27 mouse cellular contexts compared by ENCODE assay signal in genomic region chr16:74714950-74715349, GRCm38 (mm10).
DNase-seq lines count a peak whose midpoint lies in the region; ATAC-seq lines count a peak whose summit lies in the region.
"Had no signal": no experiment of that assay in that cellular context is flagged by ENCODE, and none has a peak within 500 bp of the region (broad histone marks: within the 10 kb centered on the region; RNA-seq: fewer than 3 reads in every experiment).

No protein-coding gene starts in this region.

- no peak overlapping the region for H3K4me3 ChIP-seq in kidney, embryonic 14.5 days (ENCODE audit: low read length)
- no peak overlapping the region for H3K4me3 ChIP-seq in intestine, embryonic 16.5 days (ENCODE audit: low read length)
- H3K4me3 ChIP-seq: embryonic facial prominence, embryonic 10.5 days; embryonic facial prominence, embryonic 13.5 days; erythroblast, embryonic 14.5 days; forebrain, embryonic 12.5 days; forebrain, embryonic 15.5 days; heart, embryonic 12.5 days; heart, embryonic 15.5 days; hindbrain, embryonic 10.5 days; hindbrain, embryonic 13.5 days had no signal

- no peak for ATAC-seq in kidney, embryonic 14.5 days (ENCODE audit: low FRiP score, low TSS enrichment)
- ATAC-seq in intestine, embryonic 16.5 days = peak; percentile 51; the same call in 1 of the 2 replicates
- ATAC-seq: CD4-positive, CD25-positive, alpha-beta regulatory T cell, adult 4 months; forebrain, embryonic 15.5 days had no signal

- no peaks in the 10 kb centered on the region for H3K4me1 ChIP-seq in kidney, embryonic 14.5 days (ENCODE audit: control insufficient read depth, insufficient read depth, low read length)
- H3K4me1 ChIP-seq in intestine, embryonic 16.5 days (ENCODE audit: control insufficient read depth, insufficient read depth, low read length) = no peaks in the 10 kb centered on the region
- H3K4me1 ChIP-seq: forebrain, embryonic 12.5 days; forebrain, embryonic 15.5 days; heart, embryonic 12.5 days; hindbrain, embryonic 10.5 days; hindbrain, embryonic 13.5 days had no signal

- no peak overlapping the region for H3K9ac ChIP-seq in kidney, embryonic 14.5 days (ENCODE audit: low read depth, low read length)
- H3K9ac ChIP-seq in intestine, embryonic 16.5 days (ENCODE audit: low read depth, low read length) = no peak overlapping the region
- H3K9ac ChIP-seq: embryonic facial prominence, embryonic 13.5 days; forebrain, embryonic 12.5 days; forebrain, embryonic 15.5 days; heart, embryonic 12.5 days; heart, embryonic 15.5 days; hindbrain, embryonic 13.5 days had no signal

- WGBS in kidney, embryonic 14.5 days = 12% methylated on average over 1 of the region's 1 CpGs
- 20% methylated on average over 1 of the region's 1 CpGs for WGBS in intestine, embryonic 16.5 days

- no peaks in the 10 kb centered on the region for H3K27me3 ChIP-seq in kidney, embryonic 14.5 days (ENCODE audit: control insufficient read depth, insufficient read depth, low read length)
- H3K27me3 ChIP-seq in intestine, embryonic 16.5 days (replicated peaks; ENCODE audit: control insufficient read depth, insufficient read depth, low read length) = no peaks in the 10 kb centered on the region
- H3K27me3 ChIP-seq: embryonic facial prominence, embryonic 13.5 days; forebrain, embryonic 12.5 days; forebrain, embryonic 15.5 days; heart, embryonic 12.5 days; heart, embryonic 15.5 days; hindbrain, embryonic 13.5 days had no signal

- H3K4me2 ChIP-seq in kidney, embryonic 14.5 days (replicated peaks; ENCODE audit: low read depth, low read length) = no peak overlapping the region
- H3K4me2 ChIP-seq in intestine, embryonic 16.5 days (ENCODE audit: low read depth, low read length) = no peak overlapping the region
- H3K4me2 ChIP-seq: embryonic facial prominence, embryonic 13.5 days; forebrain, embryonic 12.5 days; forebrain, embryonic 15.5 days; heart, embryonic 12.5 days; heart, embryonic 15.5 days; hindbrain, embryonic 13.5 days had no signal

- DNase-seq in kidney, adult 8-10 months = peak; percentile 22 to 54
- DNase-seq in kidney, adult 11 months = no peak
- DNase-seq in kidney, postnatal 36 days = peak; percentile 13 to 60
- peak; percentile 14 for DNase-seq in mesoderm, embryonic 11.5 days (ENCODE audit: low read depth, low spot score)
- DNase-seq in lung, postnatal 4 days = no peak
- DNase-seq: adrenal gland, adult 2 months; adrenal gland, postnatal 14 days; cerebellum, adult 11 months; cerebellum, adult 2 months; cerebellum, adult 9-11 months; cerebellum, postnatal 25 days; gastrocnemius, postnatal 25 days; heart, adult 18-20 months; heart, postnatal 10 days; heart, postnatal 36 days had no signal

- no peaks in the 10 kb centered on the region for H3K36me3 ChIP-seq in kidney, embryonic 14.5 days (ENCODE audit: control insufficient read depth, insufficient read depth, low read length)
- no peaks in the 10 kb centered on the region for H3K36me3 ChIP-seq in intestine, embryonic 16.5 days (ENCODE audit: control insufficient read depth, insufficient read depth, low read length)
- H3K36me3 ChIP-seq: embryonic facial prominence, embryonic 10.5 days; embryonic facial prominence, embryonic 13.5 days; forebrain, embryonic 12.5 days; forebrain, embryonic 15.5 days; heart, embryonic 12.5 days; heart, embryonic 15.5 days; hindbrain, embryonic 10.5 days; hindbrain, embryonic 13.5 days had no signal

- no peaks in the 10 kb centered on the region for H3K9me3 ChIP-seq in kidney, embryonic 14.5 days (ENCODE audit: control insufficient read depth, low read length)
- H3K9me3 ChIP-seq in intestine, embryonic 16.5 days (ENCODE audit: control insufficient read depth, low read length) = no peaks in the 10 kb centered on the region
- H3K9me3 ChIP-seq: embryonic facial prominence, embryonic 10.5 days; embryonic facial prominence, embryonic 13.5 days; forebrain, embryonic 12.5 days; forebrain, embryonic 15.5 days; heart, embryonic 12.5 days; heart, embryonic 15.5 days; hindbrain, embryonic 10.5 days; hindbrain, embryonic 13.5 days had no signal

- no peak overlapping the region for H3K27ac ChIP-seq in kidney, embryonic 14.5 days (ENCODE audit: low read depth, low read length)
- no peak overlapping the region for H3K27ac ChIP-seq in intestine, embryonic 16.5 days (ENCODE audit: low read length)
- H3K27ac ChIP-seq: embryonic facial prominence, embryonic 10.5 days; embryonic facial prominence, embryonic 13.5 days; forebrain, embryonic 12.5 days; forebrain, embryonic 15.5 days; heart, embryonic 15.5 days; hindbrain, embryonic 10.5 days; hindbrain, embryonic 13.5 days had no signal

Comparison
In these comparisons a context has a peak if more than half of its experiments do, and no peak if none do; other contexts are left out.
1. DNase-seq: peak in kidney, adult 8-10 months (2 of 2), kidney, postnatal 36 days (2 of 2) and mesoderm, embryonic 11.5 days (single experiment); none in kidney, adult 11 months (single experiment) and lung, postnatal 4 days (0 of 2).